Mouse (Mus musculus): ENCODE measurements around the gene Kcnk10. TPM values are rescaled to one million over a fixed set of nuclear protein-coding genes. Genes with fewer than 3 reads are reported as not detected.
A peak's percentile ranks its signal among the peaks of the same experiment; 100 is the strongest.

Gene Kcnk10
- polyA plus RNA-seq, 1 experiment, result 1.5 TPM

DNA sequence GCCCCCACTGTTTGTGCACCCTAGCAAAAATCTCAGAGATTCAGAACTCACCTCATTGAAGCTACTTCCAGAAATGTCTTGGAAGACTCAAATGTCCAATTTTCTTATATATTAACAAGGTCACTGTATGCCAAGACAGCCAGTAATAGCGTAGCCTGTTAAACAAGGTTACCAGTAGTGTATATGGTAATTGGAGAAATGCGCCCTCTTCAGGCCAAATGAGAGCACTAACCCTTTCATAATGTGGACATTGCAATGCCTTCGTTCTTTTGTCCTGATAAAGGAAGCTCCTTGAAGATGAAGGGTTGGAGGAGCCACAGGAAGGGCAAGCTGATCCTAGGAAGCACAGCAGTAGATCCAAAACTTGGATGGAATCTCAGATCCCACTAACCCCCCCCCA is 7.2 kb upstream of the Kcnk10 start:
- Histone ChIP-seq H3K27me3 (ENCODE audit: control insufficient read depth, insufficient read depth, low read length) (no peaks in the 10 kb centered on the region), H3K36me3 (ENCODE audit: control insufficient read depth, insufficient read depth, low read length) (no peaks in the 10 kb centered on the region), H3K4me1 (ENCODE audit: control insufficient read depth, insufficient read depth, low read length) (no peaks in the 10 kb centered on the region), H3K4me3 (ENCODE audit: control insufficient read depth, low read depth, low read length) (no peak overlapping the region), H3K27ac (ENCODE audit: control insufficient read depth, insufficient read depth, low read depth, low read length) (no peak overlapping the region)
- TF ChIP-seq CTCF (IDR thresholded peaks at IDR 0.05; ENCODE audit: control insufficient read depth, insufficient read depth, insufficient replicate concordance, low read depth, low read length) (no peak), POLR2A (IDR thresholded peaks at IDR 0.05; ENCODE audit: control insufficient read depth, low read depth, low read length) (no peak)

DNA sequence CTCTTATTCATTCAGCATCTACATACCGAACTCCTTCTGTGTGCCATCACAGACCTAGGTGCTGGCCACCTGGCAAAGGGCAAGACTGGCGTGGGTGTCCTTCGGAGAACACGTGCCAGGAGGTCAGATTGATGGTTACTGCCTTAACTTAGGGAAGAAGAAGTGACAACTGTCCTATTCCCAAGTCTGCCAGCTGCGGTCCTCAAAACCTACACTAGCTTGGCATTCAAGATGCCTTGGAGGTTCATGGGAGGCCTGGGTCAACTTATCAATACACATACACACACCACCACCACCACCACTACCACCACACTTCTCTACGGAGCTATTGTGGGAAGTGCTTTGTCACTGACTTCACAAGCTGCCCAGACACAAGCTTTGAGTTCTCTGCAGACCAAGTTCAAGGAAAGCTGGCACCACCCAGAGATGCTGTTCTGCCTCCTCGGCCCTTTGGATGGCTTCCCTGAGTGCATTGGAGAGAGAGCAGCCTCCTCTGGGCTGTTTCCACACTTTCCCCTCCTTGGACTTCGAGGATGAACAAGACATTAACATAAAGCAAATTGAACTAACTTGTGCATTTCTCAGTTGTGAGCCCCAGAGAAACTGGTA is 2.1 kb downstream of the Kcnk10 start:
- Histone ChIP-seq H3K4me3 (ENCODE audit: control insufficient read depth, low read depth, low read length) (no peak overlapping the region), H3K36me3 (ENCODE audit: control insufficient read depth, insufficient read depth, low read length) (no peaks in the 10 kb centered on the region), H3K4me1 (ENCODE audit: control insufficient read depth, insufficient read depth, low read length) (peaks cover 15% of the 10 kb centered on the region), H3K27me3 (ENCODE audit: control insufficient read depth, insufficient read depth, low read length) (peaks cover 2% of the 10 kb centered on the region; the same call in 1 of the 2 replicates), H3K27ac (ENCODE audit: control insufficient read depth, insufficient read depth, low read depth, low read length) (no peak overlapping the region)
- TF ChIP-seq POLR2A (IDR thresholded peaks at IDR 0.05; ENCODE audit: control insufficient read depth, low read depth, low read length) (no peak), CTCF (IDR thresholded peaks at IDR 0.05; ENCODE audit: control insufficient read depth, insufficient read depth, insufficient replicate concordance, low read depth, low read length) (no peak)

DNA sequence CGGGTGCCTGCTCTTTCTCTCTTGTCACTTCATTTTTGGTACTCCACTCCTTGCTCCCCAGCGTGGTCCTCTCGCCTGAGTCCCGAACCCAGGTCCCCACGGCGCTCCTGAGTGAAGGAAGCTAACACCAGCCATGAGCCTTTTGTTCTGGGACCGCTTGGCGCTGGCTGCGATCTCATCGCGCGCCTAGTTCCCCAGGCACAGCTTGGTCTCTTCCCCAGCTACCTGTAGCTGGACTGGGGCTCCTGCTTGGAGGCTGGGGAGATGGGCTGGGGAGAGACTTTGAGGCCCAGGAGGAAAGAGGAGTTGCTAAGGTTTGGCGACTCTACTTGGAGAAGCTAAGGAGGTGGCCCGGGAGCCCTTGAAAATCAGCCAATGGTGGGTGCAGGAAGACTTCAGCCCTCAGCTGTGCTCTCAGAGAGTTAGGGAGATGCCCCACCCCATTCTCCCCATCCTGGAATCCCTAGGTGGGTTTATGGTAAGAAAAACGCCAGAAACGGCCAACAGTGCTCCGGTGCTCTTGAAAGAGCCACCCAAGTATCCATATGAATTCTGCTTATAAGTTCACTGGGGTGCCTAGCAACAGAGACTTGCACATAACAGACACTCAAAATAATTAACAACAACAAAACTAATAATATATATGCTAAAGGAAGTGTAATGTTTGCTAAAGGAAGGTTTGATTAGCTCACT is 2.8 kb downstream of the Kcnk10 start:
- peaks cover 15% of the 10 kb centered on the region for H3K4me1 ChIP-seq (ENCODE audit: control insufficient read depth, insufficient read depth, low read length)
- H3K4me3 ChIP-seq (ENCODE audit: control insufficient read depth, low read depth, low read length), result no peak overlapping the region
- H3K27me3 ChIP-seq (ENCODE audit: control insufficient read depth, insufficient read depth, low read length), result peaks cover 2% of the 10 kb centered on the region; the same call in 1 of the 2 replicates
- no peak overlapping the region for H3K27ac ChIP-seq (ENCODE audit: control insufficient read depth, insufficient read depth, low read depth, low read length)
- no peak for TF ChIP-seq CTCF (IDR thresholded peaks at IDR 0.05; ENCODE audit: control insufficient read depth, insufficient read depth, insufficient replicate concordance, low read depth, low read length)
- no peak for TF ChIP-seq POLR2A (IDR thresholded peaks at IDR 0.05; ENCODE audit: control insufficient read depth, low read depth, low read length)
- H3K36me3 ChIP-seq (ENCODE audit: control insufficient read depth, insufficient read depth, low read length), result no peaks in the 10 kb centered on the region

DNA sequence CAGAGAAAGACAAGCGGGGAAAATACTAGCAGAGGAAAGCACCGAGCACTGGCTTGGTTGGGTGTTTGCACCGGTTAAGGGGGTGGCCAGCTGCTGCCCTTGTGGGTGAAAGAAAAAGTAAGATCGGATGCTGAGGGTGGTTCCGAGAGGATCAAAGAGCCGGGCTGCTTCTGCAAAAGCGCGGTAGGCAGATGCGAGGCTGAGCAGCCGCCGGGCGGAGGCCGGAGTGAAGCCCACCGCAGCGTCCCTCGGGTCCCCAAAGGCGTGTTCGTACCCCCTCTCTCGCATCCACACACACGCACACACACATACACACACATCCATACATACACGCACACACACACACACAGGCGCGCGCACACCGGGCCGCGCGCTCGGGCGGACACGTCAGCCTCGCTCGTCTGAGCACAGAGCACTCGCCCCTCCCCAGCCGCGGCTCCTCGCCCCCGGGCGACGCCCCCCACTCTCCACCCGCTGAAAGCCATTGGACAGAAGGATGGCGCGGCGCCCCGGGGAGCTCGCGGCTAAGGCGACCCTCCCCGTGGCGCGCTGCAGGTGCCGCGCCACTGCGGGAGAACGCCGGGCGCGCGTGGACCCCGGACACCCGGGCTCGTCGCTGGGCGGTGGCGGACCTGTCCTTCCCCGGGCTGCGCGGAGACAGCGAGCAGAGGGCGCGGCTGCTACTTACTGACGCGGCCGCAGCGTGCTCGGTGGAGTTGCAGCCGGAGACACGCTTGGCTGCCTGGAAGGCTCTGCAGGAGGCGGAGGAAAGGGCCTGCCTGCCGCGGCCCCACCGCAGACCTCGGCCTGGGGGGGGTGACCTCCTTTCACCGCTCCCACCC is 3.5 kb downstream of the Kcnk10 start:
- peaks cover 2% of the 10 kb centered on the region; the same call in 1 of the 2 replicates for H3K27me3 ChIP-seq (ENCODE audit: control insufficient read depth, insufficient read depth, low read length)

DNA sequence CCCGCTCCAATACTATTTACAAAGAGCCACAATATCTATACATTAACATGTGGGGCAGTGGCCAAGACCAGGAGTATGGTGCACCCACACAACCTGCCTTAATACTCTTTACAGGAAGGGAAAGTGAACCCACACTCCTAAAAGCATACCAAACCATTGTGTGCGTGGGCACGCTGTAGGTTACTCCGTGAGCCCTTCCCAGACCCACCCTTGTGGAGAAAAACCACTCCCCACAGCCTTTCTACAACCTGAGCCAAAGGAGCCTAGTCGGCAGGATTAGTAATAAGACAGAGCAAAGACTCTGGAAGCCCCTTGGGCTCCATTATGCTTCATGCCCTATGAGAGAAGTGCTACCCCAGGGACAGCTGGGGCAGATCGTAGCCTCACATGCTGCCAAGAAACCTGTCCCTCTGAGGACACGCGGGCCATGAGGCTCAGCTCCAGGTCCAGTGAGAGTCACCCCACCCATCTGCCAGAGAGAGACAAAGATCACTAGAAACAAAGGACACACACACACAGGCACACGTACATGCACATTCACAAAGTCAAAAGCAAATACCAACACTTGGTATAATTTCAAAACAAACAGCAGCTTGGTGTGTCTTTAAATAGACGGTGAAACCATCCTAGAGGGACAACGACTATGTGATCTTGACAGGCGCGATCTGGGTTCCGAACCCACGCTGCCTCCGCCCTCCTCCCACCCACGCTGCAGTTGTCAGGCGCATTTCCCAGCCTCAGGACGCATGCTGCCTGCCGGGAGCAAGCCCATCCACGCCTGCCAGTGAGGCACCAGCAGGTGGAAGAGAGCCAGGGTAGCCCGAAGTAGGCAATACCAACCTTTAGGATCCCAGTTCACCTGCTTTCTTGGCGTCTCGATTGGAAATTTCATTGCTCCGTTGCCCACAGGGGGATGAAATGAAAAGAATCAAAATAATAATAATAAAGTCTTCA is 4.5 kb downstream of the Kcnk10 start:
- TF ChIP-seq CTCF (IDR thresholded peaks at IDR 0.05; ENCODE audit: control insufficient read depth, insufficient read depth, insufficient replicate concordance, low read depth, low read length) (no peak), POLR2A (IDR thresholded peaks at IDR 0.05; ENCODE audit: control insufficient read depth, low read depth, low read length) (no peak)
- peaks cover 19% of the 10 kb centered on the region for H3K4me1 ChIP-seq (ENCODE audit: control insufficient read depth, insufficient read depth, low read length)
- no peak overlapping the region for H3K4me3 ChIP-seq (ENCODE audit: control insufficient read depth, low read depth, low read length)
- H3K27ac ChIP-seq (ENCODE audit: control insufficient read depth, insufficient read depth, low read depth, low read length), result no peak overlapping the region
- H3K36me3 ChIP-seq (ENCODE audit: control insufficient read depth, insufficient read depth, low read length), result no peaks in the 10 kb centered on the region
- peaks cover 2% of the 10 kb centered on the region; the same call in 1 of the 2 replicates for H3K27me3 ChIP-seq (ENCODE audit: control insufficient read depth, insufficient read depth, low read length)

More for the DNA sequence above, 3.5 kb downstream of the Kcnk10 start:
- Histone ChIP-seq H3K4me3 (ENCODE audit: control insufficient read depth, low read depth, low read length) (peak overlapping the region; percentile 65), H3K27ac (ENCODE audit: control insufficient read depth, insufficient read depth, low read depth, low read length) (no peak overlapping the region), H3K4me1 (ENCODE audit: control insufficient read depth, insufficient read depth, low read length) (peaks cover 17% of the 10 kb centered on the region), H3K36me3 (ENCODE audit: control insufficient read depth, insufficient read depth, low read length) (no peaks in the 10 kb centered on the region)
- TF ChIP-seq CTCF (IDR thresholded peaks at IDR 0.05; ENCODE audit: control insufficient read depth, insufficient read depth, insufficient replicate concordance, low read depth, low read length) (no peak), POLR2A (IDR thresholded peaks at IDR 0.05; ENCODE audit: control insufficient read depth, low read depth, low read length) (no peak)

DNA sequence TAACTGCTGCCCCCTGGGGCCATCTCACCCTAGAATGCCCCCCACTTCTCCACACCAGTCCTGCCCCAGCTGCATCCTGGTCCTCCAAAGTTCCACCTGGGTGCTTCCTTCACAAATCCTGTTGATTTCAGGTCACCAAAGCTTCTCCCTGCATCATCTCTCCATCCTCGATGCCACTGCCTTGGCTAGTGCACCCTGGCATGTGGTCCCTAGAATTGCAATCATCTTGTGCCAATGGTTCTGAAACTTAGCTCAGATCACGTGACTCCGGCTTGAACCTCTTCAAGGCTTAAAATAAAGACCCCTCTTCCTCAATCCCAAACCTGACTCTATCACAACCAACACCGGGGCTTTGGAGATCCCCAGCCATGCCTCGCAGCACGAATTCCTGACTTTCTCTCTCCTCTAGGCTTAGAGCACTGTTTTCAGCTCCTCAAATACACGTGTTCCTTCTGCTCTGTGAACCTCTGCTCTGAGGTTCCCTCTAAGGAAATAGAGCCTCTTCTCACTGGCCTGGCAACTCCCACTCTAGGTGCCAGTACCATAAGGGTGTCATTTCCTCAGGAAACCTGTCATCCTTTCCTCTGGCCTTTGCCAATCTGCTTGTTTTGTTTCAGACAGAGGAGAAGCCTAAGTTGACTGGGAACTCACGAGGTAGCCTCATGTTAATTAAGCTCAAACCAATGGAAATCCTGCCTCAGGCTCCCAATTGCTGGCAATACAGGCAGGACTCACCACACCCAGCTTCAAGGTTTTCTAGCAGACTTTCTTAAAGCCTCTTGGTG is 6.0 kb downstream of the Kcnk10 start:
- no peak overlapping the region for H3K4me3 ChIP-seq (ENCODE audit: control insufficient read depth, low read depth, low read length)
- H3K27ac ChIP-seq (ENCODE audit: control insufficient read depth, insufficient read depth, low read depth, low read length), result no peak overlapping the region
- peaks cover 17% of the 10 kb centered on the region for H3K4me1 ChIP-seq (ENCODE audit: control insufficient read depth, insufficient read depth, low read length)
- H3K27me3 ChIP-seq (ENCODE audit: control insufficient read depth, insufficient read depth, low read length), result peaks cover 2% of the 10 kb centered on the region; the same call in 1 of the 2 replicates
- TF ChIP-seq CTCF (IDR thresholded peaks at IDR 0.05; ENCODE audit: control insufficient read depth, insufficient read depth, insufficient replicate concordance, low read depth, low read length), result no peak
- no peak for TF ChIP-seq POLR2A (IDR thresholded peaks at IDR 0.05; ENCODE audit: control insufficient read depth, low read depth, low read length)
- no peaks in the 10 kb centered on the region for H3K36me3 ChIP-seq (ENCODE audit: control insufficient read depth, insufficient read depth, low read length)

Data from testis, adult 2 months (tissue).